Mouse (Mus musculus): ENCODE results near the gene Mob3b.

Mob3b gene

DNA sequence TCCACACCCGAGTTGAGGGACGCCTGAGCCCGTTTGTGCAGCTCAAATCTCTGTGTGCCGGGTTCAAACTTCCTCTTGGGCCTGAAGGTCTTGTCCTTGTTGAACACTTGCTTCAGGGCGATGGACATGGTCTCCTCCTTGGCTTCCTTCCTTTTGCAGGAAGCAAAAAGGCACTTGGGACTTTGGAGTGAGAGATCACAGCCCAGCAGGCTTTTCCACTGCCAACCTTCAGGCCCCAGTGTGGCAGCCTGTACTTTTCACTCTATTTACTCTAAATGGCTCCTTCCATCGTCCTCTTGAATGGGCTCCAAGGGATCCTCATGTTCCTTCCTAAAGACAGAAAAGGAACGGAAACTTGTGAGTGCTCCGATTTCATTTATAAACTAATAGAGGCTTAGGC, 73.2 kb downstream of the Mob3b start:
- in situ Hi-C loops (cut with MboI; ENCODE audit: unreplicated experiment in 2 of 2): no loop called here

DNA sequence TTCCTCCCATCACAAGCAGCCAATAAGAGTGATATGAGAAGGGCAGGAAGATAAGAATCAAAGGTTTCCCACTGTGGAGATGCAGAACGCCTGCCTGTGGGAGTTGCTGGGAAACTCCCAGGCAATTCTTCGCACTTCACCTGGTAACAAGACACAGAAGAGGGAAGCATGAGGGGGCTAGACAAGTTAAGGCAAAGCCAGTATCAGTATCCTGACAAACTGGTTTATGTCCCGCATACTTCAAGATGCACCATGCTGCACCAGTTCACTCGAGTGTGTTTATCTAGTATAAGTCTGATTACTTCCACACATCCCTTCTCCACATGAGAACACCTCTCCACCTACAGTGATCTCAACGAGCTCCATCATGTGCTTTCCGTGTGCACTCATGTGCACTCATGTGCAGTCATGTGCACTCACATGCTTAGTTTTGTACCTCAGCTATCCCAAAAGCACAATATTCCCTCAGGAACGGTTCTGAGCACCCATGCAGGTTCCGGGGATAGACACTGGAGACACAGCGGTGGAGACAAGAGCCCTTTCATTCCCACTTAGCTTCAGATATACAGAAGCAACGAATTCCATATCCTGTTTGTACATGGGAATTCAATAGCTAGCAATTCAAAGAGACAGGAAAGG, 74.7 kb downstream of the Mob3b start:
- in situ Hi-C loops (cut with MboI; ENCODE audit: unreplicated experiment in 2 of 2): no loop called here

DNA sequence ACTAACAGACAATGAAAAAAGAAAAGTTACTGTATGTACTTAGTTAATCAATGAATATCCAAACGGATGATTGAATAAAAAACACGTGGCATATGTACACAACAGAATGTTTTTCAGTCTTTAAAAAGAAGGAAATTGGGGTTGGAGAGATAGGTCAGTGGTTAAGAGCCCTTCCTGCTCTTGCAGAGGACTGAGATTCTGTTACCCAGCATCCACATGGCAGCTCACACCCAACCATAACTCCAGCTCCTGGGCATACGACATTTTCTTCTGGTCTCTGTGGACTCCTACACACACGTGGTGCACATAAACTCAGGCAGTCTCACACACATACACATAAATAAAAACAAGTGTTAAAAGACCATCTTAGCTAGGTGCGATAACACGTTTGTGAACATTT, 77.0 kb downstream of the Mob3b start:
- in situ Hi-C loops (cut with MboI; ENCODE audit: unreplicated experiment in 2 of 2): no loop called here

DNA sequence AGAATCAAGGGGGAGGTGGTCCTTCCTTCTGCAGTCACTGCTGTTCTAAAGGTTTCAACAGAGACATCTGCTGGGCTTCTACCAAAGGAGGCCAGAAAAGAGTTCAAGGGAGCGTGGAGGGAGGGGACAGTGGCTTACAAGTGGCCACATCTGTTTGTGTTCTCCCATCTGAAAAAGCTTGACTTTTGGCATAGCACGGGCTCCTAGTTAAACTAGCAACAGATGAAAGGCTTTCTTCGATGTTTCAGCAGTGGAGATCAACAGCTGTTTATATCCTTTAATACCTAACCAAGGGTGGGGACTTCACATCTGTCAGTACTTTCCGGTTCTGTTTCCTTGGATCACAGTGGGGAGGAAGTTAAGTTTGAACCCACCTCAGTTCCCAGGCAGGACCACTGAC, 88.5 kb downstream of the Mob3b start:
- in situ Hi-C loops (cut with MboI; ENCODE audit: unreplicated experiment in 2 of 2): no loop called here

DNA sequence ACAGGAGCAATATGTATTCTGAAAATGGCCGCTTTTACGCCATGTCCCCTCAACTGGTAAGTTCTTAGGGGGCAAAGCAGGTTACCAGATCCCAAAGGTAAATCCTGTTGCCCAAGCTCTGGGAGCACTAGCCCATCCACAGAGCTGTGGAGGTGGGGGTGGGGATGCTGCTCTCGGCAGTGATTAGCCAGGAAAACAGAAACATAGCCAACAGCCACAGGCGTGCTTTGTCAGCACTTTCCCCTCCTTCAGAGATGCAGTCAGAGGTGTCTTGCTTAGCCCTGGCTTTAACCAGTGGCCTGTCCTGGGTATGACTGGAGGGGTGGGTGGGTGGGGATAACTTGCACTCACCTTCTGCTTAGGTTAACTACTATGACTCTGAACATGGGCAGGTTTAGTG, 91.1 kb downstream of the Mob3b start:
- in situ Hi-C loops (cut with MboI; ENCODE audit: unreplicated experiment in 2 of 2): no loop called here

DNA sequence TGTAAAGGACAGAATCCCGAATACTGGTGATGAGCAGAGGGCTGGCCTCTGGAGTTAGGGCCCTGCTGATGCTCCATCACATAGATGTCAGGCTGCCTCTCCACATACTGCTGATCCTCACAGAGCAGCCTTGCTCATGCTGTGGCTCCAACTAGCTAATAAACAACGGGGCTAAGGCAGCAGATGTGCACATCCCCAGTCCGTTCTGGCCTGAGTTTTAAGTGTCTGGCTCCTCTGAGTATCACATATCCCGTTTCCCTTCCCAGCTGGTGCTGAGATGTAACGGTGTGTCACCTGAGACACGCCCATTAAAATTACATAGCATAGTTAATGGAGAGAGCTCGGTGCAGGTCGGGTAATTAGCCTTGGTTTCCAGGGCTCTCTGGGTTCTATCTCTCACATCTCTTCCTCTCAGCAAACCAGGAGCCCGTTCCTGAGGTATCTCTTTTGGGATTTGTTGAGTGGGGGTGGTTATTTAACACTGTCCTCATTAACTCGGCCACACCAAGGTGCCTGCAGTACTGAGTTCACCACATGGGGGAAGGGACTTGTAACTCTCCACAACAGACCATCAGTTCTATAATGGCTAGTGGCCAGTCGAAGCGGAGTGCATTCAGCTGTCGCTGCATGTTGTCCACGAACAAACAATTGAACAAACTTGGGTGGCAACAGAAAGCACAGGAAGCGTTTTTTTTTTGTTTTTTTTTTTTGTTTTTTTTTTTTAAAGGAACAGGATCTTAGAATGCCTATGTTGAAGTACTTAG, 92.0 kb downstream of the Mob3b start:
- in situ Hi-C loops (cut with MboI; ENCODE audit: unreplicated experiment in 2 of 2): no loop called here

DNA sequence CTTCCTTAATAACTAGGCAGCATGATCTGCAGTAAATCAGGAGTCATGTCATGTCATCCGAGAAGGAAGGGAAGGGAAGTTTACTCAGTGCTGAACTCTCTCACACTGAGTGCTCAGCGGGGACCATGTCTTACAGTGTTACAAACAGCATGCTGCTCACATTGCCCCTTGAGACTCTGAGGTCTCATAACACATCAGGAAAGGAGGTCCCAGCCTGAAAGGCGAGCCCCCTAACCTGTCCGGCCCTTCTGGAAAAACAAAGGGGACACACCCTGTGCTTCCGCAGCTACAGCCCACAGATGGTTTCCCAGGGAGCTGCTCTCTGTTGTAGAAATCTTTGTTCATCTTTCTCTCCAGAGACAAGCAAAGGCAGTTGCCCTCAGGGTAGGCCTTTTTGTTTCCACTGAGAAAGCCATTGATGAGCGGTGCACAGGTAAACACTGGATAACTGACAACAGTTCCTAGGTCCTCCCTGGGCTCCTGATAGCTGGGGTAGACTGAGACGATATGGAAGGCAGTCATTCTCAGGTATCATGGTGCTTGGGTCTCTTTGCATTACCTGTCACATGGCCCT, 94.1 kb downstream of the Mob3b start:
- in situ Hi-C loops (cut with MboI; ENCODE audit: unreplicated experiment in 2 of 2): no loop called here

DNA sequence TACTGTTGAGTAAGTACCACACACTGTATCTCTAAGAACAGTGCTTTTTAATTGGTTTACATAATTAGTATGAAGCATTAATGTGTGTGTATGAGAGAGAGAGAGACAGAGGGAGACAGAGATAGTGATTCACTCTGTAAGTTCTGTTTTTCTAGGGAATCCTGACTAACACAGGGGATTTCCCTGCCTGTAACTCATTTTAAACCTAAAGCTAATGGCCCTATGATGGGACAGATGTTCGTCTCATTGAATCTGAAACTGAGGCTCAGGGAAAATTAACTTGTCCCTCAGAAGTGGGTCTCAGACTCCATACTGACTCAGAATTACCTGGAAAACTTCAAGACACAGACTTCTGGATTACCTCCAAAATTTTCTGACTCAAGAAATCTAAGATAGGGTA, 96.3 kb downstream of the Mob3b start:
- in situ Hi-C loops (cut with MboI; ENCODE audit: unreplicated experiment in 2 of 2): no loop called here

DNA sequence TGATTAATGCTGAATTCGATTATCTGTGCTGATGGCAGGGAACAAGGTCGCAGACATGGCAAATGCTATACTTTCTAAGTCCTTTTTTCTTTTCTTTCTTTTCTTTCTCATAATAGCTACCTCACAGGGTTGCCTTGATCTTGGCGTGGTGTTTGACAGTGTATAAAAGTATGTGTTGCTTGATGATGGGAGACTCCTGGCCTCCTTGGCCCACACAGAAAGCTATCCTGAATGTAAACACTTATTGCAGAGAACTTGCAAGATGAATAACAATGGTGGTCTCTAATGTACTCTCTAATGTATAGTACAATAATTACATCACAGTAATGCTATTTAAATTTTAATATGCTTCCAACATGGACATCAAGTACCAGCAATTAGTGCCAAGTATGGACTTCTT, 96.9 kb downstream of the Mob3b start:
- in situ Hi-C loops (cut with MboI; ENCODE audit: unreplicated experiment in 2 of 2): no loop called here

DNA sequence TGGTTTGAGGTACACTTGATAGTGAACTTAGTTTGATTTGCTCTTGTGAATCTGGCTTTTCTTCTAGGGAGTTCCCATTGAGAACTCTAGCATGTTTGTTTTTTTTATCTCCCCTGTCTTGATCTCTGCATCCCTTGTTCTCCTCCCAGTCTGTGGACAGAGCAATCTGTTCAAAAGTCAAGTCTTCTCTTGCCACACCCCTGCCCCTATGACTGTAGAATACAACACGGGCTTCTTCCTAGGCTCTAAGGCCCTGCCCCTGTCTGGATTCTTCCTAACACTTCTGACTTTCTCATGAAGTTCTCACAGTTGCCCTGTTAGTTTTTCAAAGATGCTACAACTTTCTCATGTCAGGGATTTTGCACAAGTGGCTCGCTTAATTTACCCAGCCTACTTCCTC, 102.9 kb downstream of the Mob3b start:
- in situ Hi-C loops (cut with MboI; ENCODE audit: unreplicated experiment in 2 of 2): no loop called here

DNA sequence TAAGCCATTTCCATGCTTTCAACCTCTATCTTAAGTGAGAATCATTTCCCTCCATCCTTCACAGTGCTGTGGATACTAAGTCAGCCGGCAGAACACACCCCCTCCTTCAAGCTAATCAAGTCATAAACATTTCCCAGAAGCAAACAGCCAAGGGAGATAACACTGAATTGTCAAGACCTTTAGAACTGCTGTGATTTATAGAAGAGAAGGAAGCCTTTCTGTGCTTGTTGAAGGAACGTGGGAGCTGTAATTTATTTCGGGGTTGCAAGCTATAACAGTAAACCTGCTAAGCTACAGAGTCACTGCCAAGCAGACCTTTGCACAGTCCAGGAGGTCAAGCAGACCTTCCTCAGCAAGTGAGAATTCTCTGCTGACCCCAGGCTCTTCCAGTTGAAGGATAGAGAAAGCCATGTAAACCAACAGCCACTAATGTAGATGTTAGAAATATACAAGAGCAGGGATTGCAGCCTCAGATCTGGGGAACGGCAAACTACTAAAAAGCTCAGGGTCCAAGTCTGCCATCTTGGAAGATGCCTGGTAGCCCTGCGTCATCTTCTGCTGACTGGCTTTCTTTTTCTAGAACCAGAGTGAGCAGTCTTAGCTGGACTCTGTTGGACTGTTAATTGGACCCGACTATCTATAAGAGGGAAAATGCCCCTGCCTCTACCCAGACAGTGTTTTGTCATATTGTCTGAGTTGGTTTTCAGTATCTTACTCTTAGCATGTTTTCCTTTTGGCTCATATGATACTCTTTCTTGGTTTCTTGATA, 104.9 kb downstream of the Mob3b start:
- in situ Hi-C loops (cut with MboI; ENCODE audit: unreplicated experiment in 2 of 2): no loop called here

DNA sequence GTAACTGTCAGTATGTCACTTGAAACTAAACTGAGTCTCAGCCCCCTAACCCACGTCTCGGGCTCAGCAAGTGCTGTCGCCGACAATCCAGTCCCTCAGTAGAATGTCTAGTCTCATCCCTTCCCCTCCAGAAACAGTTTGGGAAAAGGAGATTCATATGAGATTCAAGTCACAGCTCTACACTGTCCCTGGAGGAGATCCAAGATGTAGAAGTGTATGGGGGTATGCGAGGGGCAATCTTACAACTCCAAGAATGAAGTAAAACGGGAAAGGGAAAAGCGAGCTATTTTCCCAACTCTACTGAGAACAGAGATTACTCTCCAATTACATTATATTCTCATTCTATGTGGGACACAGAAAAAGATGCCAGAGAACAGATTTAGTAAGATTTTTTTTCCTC, 106.1 kb downstream of the Mob3b start:
- in situ Hi-C loops (cut with MboI; ENCODE audit: unreplicated experiment in 2 of 2): no loop called here

DNA sequence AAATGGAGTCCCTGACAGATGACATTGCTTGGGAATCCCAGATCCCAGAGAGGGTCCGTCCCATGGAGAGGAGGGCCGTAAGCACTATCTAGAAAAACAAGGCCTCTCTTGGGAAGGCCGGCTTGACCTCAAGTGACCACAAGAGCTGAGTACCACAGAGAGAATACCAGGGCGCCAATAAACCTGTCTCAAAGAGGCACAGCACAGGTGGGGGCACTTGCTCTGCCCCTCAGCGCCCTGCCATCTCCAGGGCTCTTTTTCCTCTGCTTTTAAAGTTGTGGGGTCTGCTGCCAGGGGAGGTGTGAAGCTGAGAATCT, 107.6 kb downstream of the Mob3b start:
- in situ Hi-C loops (cut with MboI; ENCODE audit: unreplicated experiment in 2 of 2): no loop called here

DNA sequence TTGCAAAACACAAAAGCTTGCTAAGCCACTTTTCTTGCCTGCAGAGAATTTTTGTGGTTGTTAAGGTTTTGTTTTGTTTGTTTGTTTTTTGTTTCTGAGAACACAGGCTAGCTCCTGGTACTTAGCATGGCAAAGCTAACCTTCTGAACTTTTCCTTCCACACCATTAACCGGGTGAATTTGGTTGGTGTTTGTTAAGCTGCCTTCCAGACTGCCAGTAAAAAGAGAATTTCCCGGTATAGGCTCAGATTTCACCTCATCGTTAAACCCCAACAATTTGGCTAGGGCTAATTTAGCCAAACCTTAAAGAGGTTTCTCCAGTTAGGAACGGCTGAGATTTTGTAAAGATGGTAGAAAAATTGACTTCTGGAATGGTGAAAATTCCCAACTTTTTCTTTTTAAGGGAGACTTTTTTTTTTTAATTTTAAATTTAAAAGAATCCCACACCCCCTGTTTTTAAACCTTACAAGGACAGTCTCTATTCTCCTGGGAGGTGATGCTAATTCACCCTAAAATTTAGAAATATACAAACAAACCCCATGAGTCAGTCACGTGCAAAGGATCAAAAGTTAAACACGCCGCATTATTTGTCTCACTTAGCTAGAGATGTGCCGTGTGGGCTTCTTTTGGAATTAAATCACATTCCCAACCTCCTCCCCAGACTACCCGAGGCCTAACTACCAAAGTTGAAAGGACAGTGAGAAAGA, 108.1 kb downstream of the Mob3b start:
- in situ Hi-C loops (cut with MboI; ENCODE audit: unreplicated experiment in 2 of 2): no loop called here

DNA sequence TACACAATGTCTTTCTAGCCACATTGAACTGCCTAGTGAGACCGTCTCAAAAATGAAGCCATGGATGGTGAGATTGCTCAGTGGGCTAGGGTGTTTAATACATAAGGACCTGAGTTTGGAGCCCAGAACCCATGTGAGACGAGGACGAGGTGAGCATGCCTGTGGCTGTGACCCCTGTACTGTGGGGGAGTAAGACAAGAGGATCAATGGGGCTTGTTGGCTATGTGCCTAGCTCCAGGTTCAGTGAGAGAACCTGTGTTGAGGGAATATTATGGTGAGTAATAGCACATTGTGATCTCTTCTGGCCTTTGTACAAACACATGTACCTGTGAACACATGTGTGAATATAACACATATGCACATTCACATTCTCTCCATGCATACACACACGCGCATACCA, 116.4 kb downstream of the Mob3b start:
- in situ Hi-C loops (cut with MboI; ENCODE audit: unreplicated experiment in 2 of 2): no loop called here

DNA sequence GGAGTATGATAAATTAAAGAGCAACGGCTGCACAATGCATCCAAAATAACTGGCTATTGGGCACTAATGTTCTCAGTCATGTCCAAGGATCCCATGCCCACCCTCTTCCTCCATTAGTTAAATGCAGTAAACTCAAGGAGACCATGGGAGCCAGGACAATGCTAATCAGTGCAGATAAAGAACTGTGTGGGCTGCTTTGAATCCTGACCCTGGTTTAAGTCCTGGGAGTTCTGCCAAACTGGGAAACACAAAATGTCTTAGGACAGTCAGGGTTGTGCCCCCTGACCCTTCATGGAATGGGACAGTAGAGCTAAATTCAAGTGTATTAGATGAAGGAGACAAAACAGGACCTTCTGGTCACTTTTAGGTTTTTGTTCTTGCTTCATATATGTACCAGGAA, 117.0 kb downstream of the Mob3b start:
- in situ Hi-C loops (cut with MboI; ENCODE audit: unreplicated experiment in 2 of 2): no loop called here

DNA sequence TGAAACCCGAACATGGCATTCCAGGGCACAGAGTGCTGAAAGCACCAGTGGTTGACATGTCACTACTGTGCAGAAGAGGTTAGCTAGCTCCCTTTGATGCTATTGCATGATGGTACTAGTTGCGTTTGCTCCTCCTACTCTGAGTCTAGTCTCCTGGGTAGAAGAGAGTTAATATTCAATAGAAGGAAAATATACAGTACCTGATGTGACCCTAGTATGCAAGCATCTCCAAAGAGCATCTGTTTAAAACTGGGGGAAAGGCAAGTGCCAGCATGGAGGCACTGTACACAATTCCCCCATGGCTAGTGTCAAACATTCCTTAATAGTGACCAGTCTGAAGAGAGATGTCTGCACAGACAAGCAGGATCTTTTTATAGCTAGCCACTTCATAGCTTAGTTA, 119.5 kb downstream of the Mob3b start:
- in situ Hi-C loops (cut with MboI; ENCODE audit: unreplicated experiment in 2 of 2): no loop called here

DNA sequence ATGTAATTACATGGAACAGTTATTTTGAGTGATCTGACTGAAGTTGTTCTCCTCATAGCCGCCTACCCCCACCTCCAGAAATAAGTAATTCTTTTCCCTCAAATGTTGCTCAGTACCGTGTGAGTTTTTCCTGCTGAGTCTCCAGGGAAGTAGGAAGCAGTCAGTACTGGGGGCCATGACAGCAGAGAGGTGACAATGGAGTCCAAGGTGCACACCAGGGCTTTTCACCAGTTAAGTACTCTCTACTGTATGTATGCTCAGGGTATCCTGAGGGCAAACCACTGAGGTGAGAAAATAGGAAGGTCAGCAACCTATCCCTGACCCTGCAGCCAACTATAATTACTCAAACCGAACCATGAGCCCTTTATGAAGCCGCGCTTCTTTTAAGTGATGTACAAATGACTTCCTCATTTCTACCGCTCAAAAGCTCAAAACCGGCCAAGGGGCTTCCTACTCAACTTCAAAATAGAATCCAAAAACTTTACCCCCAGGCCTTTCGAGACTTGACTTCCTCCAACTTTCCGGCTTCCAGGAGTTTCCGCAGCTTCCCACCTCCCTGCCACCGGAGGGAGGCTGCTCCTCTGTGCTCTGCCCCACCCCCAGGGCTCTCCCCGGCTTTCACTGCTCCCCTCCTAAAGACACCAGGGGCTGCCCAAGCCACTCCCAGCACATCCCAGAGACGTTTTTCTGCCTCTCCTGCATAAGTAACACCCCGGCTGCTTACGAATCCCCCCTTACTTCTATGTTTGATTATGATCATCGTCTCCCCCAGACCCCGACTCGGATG, 122.6 kb downstream of the Mob3b start:
- in situ Hi-C loops (cut with MboI; ENCODE audit: unreplicated experiment in 2 of 2): no loop called here

DNA sequence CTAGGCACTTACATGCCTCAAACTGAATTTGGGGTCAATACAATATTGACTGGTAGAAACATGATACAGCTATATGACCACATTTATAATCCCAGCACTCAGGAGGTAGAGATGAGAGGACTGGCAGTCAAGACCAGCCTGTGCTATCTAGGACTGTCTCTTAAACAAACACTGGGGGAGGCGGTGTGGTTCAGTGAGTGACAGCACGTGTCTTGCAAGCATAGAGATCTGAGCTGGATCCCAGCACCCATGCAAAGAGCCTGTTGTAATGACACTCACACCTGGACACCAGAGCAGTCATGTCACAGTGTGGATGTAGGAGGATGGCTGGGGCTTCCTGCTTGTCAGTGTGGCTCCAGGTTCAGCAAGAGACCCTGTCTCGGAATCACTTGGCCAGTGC, 124.5 kb downstream of the Mob3b start:
- in situ Hi-C loops (cut with MboI; ENCODE audit: unreplicated experiment in 2 of 2): no loop called here

DNA sequence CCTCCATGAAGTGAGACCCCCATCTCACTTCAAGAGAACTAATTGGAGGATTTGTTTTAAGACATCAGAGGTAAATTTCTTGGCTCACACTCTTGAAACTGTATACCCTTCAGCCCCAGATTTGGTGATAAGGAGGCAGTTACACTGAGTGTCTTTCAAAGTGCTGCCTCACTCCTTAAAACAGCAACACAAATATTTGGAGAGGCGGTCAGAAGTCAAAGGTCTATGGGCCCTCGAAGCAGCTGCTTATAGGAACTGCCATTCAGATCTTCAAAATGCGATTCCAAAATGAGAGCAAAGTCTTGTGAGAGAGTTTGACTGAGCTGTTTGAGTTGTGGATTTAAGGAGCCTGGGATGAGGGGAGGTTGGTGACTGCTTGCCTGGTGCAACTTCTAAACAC, 125.7 kb downstream of the Mob3b start:
- in situ Hi-C loops (cut with MboI; ENCODE audit: unreplicated experiment in 2 of 2): no loop called here
